Mouse (Mus musculus) brain, embryonic 18.5 days (tissue): Measurements from ENCODE around the gene Txnrd1.

ENCODE experiments used
- DNase-seq: peaks from one replicate; pipeline ENCODE4 v3.0.0-alpha.2; 2012; ENCODE audit warnings: low read depth, low spot score

Txnrd1 gene

GRCm38 (mm10) chr10:82913772-82914171 is 80.0 kb downstream of the Txnrd1 start:
- no peak for DNase-seq

GRCm38 (mm10) chr10:82918675-82919074 is 84.9 kb downstream of the Txnrd1 start:
- DNase-seq, result no peak

GRCm38 (mm10) chr10:82919404-82919980 is 85.7 kb downstream of the Txnrd1 start:
- DNase-seq, result no peak

- DNase-seq, result no peak
These were observed 89.8 kb downstream of the Txnrd1 start for GRCm38 (mm10) chr10:82923547-82923946.

- no peak for DNase-seq
These were observed 91.0 kb downstream of the Txnrd1 start for GRCm38 (mm10) chr10:82924750-82925149.

- no peak for DNase-seq
These were observed 91.9 kb downstream of the Txnrd1 start for GRCm38 (mm10) chr10:82925624-82926023.

- DNase-seq, result no peak
These were observed 101.4 kb downstream of the Txnrd1 start for GRCm38 (mm10) chr10:82935018-82935633.

- no peak for DNase-seq
These were observed 102.0 kb downstream of the Txnrd1 start for GRCm38 (mm10) chr10:82935774-82936173.
